Mouse (Mus musculus) adrenal gland, postnatal 25 days (tissue): Measurements from ENCODE around the gene Ccdc12. TPM values are rescaled to one million over a fixed set of nuclear protein-coding genes. Genes with fewer than 3 reads are reported as not detected.

Experiments used
- DNase-seq: peaks from one replicate; pipeline ENCODE4 v3.0.0; 2021; ENCODE audit warnings: mixed read lengths
- total RNA-seq: library from RNA; stranded (reverse); gene quantifications from 2 replicates; pipeline ENCODE4 v1.2.3, GENCODE M21; 2021

The Ccdc12 gene
- total RNA-seq, 1 experiment from 2014 or later, result 69.5 TPM

GRCm38 (mm10) chr9:110645219-110645618, 11.1 kb upstream of the Ccdc12 start:
- no peak for DNase-seq

DNA sequence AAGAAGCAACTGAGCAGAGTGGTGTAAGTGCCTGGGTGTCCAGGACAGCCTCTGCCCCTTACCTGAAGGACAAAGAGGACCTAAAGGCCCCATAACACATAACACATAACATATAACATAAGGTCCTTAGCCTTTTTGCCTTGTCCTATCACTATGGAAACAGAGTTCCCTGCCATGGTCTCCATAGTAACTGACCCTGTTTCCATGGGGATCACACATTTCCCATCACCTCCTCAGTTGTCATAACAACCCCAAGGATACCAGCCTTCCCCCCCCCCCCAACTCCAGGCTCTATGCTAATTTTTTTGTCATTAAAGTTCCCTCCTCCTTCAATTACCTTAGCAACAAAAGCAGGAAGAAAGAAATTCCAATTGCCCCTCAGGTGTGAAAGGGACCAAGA, 6.5 kb upstream of the Ccdc12 start:
- DNase-seq, result no peak

DNA sequence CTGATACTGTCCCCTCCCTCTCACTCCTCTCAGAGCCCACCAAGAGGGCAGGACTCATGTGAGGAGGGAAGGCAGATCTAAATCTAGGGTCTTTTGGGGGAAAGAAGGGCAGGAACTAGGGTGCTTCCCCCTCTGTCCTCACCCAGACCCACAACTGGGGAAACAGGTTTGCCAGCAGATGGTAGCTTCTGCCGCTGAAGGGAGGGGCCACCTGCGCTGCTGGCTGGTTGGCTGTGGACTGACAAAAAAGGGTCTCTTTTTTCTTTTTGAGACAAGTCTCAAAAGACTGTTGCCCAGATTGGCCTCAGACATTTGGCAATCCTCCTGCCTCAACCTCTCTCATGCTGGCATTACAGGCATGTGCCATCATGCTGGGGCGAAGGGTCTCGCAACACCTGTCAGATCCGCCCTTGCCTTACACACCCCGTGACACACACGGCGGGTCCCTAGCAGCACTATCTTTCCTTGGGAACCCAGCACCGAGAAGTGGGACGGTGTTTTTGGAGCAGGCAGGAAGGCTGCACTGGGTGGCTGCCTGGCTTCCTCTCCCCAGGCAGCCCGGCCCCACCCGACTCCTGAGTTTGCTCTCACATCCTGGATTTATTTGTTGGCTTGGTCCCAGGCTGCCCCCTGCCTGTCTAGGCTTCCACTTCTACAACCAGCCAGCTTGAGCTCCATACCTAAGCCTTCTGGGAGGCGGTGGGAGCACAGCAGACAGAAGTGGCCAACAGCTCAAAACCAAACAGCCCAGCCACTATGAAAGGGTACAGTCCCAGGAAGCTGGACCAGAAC, 4.2 kb upstream of the Ccdc12 start:
- DNase-seq, result no peak

- no peak for DNase-seq
Measured at GRCm38 (mm10) chr9:110652963-110653654, 3.2 kb upstream of the Ccdc12 start.

- DNase-seq, result peak; percentile 93
Measured at GRCm38 (mm10) chr9:110653655-110654461, 2.4 kb upstream of the Ccdc12 start, which contains the start of gene Nbeal2. Nbeal2 (minus strand) TSS chr9:110654161.

DNA sequence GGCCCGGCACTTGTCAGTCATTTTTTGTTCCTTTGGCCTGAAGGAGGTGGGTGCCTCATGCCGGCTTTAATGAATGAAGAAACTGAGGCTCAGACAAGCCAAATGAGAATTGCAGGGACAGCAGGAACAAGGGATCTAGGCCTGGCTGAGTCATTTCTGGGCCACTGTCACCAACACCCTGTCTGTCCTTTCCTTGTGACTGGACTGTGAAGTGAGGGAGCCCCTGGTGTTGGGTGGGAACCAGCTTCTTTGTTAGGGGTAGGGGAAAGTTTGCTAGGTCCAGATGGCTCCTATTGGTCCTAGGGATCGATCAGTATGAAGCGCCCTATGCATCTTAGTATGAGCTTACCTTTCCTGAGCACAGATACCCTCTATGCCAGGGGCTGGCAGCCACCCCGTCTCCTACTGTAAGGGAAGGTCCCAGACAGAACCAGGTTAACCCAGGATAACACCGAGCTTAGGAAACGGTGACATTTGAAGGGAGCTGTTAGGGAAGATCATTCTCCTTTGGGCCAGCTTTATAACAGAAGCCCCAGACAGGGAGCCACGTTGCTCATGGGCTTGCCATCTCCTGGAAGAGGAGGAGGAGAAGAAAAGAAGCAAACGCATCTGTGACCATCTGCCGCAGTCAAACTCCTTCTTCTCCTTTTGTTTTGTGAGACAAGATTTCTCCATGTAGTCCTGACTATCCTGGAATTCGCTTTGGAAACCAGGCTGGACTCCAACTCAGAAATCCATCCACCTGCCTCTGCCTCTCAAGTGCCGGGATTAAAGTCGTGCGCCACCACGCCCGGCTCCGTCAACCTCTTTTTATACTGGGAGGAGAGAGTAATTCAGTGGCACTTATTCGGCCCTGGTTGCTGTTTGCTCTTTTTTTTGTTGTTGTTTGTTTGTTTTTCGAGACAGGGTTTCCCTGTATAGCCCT, 1.3 kb upstream of the Ccdc12 start:
- DNase-seq, result no peak

GRCm38 (mm10) chr9:110655651-110656007, 674 bp upstream of the Ccdc12 start:
- no peak for DNase-seq

GRCm38 (mm10) chr9:110657474-110658078, 1.3 kb downstream of the Ccdc12 start:
- peak; percentile 35 for DNase-seq

DNA sequence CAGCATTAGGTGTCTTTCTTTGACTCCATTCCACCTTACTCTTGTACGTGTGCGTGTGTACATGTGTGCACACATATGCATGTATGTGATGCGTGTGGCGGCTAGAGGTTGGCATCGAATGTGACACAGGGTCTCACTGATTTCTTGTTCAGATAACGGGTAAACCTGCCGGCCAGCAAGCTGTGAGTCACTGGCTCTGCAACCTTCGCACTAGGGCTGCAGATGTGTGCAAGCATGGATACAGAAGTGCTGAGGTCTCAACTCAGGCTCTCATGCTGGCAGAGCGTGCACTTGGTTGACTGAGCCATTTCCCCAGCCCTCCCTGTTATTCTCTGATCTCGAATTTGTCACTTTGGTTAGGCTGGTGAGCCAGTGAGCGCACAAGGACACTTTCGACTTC, 3.2 kb downstream of the Ccdc12 start:
- no peak for DNase-seq

DNA sequence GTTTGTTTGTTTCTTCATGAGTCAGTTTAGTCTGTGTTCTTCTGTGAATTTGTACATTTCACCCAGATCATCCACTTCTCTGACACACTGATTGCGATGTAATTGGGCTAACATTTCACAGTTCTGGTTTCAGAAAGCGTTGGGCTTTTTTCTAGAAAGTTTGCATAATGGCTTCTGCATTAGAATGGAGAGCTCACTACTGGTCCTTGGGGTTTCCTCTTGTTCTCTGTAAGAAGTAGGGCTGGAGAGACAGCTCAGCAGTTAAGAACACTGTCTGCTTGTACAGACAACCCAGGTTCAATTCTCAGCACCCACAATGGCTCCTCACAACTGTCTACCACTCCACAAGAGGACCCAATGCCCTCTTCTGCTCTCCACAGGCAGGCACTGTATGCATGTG, 3.9 kb downstream of the Ccdc12 start:
- DNase-seq, result no peak

DNA sequence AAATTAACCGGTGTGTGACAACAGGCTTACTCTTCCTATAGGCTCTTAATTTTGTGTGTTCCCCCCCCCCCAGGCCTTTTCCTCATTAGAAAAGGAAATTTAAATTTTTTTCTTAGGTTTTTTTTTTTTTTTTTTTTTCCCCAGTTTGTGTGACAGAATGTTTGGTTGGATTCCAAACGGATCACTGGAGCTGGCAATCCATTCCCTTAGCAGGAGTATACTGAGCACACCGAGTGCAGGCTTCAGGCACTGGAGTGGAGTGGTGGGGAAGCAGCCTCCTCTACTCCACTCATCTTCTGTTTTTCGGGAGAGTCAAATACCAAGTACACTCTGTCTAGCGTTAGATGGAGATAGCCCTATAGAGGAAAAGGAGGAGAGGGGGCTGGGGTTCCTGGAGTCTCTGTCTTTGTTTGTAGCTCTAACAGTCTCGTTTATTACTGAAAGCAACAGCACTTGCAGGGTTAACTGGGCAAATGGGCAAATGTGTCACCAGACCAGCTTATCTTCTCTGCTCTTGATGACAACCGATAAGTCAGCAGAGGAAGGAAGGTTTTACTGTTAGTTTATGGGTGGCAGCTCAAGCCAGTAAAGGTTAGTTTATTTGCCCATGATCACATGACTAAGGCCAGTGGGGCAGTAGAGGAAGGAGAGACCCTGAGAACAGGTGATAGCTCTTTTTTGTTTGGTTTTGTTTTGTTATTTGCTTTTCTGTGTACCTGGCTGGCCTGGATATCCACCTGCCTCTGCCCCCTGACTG, 4.7 kb downstream of the Ccdc12 start:
- no peak for DNase-seq

GRCm38 (mm10) chr9:110662844-110663243, 6.5 kb downstream of the Ccdc12 start:
- DNase-seq, result no peak

DNA sequence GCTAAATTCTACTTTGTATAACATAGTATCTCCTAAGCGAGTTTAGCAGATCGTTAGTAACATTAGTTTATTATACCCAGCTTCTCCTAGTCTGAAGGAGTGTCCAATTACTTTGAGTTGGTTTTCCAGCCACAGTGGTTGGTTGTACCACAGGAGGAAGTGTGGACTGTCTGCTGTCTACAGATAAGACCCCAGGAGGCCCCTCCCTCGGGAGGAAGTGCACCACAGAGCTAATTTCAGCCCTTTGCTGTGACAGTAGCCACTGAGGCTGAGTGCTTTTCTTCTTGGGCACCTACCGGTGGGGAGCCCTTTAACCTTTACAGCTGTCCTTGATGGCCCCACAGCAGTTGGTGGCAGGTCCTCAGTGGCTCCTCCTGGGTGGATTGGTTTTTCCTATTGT, 9.6 kb downstream of the Ccdc12 start:
- no peak for DNase-seq

DNA sequence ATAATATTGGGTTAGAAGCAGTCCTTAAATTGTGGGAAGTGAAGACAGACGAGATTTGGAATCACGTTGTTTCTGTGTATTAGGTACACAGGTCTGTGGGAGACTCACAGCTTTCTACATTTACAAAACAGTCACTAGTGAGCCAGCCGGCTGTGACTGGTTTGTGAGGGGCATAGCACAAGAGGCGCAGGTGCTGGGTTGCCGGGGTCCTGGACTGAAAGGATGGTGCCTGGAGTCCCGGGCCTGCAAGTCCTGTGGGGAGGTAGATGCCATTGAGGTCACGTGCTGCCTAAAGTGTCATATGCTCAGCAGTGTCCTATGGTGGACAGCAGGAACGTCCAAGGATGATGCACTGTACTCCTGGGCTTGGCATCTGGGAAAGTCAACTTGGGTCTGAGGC, 10.1 kb downstream of the Ccdc12 start:
- DNase-seq, result no peak

GRCm38 (mm10) chr9:110667219-110667836, 11.0 kb downstream of the Ccdc12 start:
- DNase-seq, result no peak

- no peak for DNase-seq
Measured at GRCm38 (mm10) chr9:110668601-110669293, 12.4 kb downstream of the Ccdc12 start.

DNA sequence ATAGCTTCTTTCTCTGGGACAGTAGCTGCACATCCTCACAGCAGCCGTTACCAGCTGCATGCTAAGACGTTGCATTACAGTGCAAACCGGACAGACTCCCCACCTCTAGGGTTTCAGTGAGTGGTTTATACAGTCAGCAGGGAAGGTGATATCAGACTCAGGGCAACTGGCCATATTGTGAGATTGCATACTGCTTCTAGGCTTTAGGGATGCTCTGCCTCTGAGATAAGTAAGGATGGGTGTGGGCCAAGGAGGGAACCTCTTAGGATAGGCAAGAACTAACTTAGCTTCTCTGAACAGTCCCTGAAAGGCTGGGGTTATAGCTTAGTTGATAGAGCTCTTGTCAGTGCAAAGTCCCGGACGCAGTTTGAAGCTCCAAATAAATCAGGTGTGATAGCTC, 13.5 kb downstream of the Ccdc12 start:
- no peak for DNase-seq

- peak; percentile 35 for DNase-seq
Measured at GRCm38 (mm10) chr9:110672462-110673106, 16.3 kb downstream of the Ccdc12 start.
